Mouse (Mus musculus) right cerebral cortex, postnatal 36 days (tissue): ENCODE data around the gene AA986860.

Experiments
- DNase-seq, 2 experiments: peaks; one replicate each; pipeline ENCODE4 v3.0.0; 2022; ENCODE audit warnings: low spot score in 2 of 2, mixed read lengths in 1 of 2

AA986860 gene

DNA sequence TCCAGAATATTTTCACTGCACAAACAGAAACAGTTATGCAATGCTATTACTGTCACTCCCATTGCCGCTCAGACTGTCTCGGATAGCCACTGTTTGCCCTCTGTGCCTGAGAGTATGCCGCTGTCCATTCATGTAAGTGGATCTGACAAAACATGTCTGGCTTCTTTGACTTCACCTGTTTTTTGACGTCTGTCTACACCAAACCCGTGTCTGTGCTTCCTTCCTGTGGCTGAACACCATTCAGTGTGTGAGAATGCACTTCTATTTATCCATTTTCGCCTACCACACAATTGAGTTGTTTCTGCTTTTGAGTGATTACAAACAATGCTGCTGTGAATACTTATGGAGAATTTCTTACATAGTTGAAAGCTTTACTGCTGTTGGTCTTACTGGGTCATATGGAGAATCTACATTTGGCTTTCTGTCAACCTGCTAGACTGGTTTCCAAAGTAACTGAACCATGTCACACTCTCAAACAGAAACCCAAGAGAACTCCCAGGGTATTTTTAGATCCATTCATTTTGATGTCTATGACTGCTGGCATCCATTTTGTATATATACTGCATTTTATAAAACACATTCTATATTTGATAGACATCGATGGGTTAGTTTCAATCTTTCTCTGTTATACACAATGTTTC lies 44.0 kb downstream of the AA986860 start:
- DNase-seq = no peak

DNA sequence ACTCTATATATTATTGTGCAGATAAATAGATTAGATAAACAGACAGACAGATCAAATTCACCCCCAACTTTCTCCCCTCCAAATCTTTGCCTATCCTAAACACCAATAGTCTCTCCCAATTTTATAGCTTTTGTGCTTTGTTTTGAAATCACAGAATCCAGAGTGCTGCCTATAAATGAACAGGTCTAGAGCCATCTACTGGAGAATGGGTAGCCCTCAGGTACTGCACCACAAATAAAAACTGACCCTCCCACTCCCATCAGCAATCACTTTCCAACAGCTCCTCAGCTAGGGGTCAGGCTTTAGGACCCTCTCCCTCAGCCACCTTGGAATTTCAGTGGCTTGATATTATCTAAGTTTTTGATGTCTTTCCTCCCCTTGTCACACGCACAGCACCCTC lies 44.9 kb downstream of the AA986860 start:
- no peak for DNase-seq

DNA sequence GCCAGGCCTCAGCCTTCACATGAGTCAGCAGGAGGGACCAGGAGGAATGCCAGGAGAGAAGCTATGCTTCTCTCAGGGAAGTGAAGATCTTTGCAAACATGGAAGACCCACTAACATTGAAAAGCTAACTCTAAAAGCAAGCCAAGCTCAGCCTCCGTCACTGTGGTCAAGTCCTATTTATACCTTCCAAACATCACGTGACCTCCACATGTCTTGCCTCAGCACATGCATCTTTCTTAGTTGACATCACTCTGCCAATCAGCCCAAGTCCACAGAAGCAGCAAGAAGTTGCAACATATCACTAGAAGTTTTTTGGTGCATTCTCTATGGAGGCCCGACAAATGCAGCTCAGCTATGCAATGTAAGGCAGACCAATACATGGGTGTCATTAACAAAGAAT lies 48.1 kb downstream of the AA986860 start:
- no peak for DNase-seq

DNA sequence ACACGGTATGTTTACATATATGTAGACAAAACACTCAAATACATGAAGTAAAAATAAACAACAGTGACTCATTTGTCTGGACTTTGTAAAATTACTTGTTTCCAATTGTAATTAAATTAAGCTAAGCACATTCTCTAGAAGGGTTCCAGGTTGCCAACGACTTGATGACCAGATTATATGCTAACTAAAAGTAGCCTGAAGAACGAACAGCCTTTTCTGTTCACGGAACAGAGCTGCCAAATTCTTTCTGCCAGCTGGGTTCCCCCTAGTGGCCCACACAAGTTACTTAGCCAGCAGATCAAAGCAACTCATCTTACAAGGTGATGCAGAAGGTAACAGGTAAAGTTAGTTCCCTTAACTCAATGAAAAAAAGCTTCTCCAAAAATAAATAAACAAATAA lies 52.3 kb downstream of the AA986860 start:
- DNase-seq = peak in 1 of 2 experiments; percentile 7

DNA sequence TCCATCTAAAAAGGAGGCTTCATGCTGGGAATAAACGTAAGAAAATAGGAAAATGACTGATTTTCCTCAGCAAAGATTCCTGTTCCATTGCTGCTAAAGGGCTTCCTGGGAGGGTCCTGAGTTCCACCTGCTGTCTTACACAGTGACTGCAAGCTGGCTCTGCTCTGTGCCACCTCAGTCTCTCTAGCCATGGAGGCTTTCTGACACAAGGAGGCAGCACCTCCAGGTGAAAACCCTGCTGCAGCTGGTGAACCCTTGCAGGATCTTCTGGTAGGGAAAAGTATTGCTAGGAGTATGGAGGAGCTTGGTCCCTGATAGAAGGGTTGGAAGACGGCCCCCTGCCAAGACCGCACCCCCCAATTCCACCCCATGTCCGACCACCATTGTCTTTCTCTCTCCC lies 55.2 kb downstream of the AA986860 start:
- no peak for DNase-seq

DNA sequence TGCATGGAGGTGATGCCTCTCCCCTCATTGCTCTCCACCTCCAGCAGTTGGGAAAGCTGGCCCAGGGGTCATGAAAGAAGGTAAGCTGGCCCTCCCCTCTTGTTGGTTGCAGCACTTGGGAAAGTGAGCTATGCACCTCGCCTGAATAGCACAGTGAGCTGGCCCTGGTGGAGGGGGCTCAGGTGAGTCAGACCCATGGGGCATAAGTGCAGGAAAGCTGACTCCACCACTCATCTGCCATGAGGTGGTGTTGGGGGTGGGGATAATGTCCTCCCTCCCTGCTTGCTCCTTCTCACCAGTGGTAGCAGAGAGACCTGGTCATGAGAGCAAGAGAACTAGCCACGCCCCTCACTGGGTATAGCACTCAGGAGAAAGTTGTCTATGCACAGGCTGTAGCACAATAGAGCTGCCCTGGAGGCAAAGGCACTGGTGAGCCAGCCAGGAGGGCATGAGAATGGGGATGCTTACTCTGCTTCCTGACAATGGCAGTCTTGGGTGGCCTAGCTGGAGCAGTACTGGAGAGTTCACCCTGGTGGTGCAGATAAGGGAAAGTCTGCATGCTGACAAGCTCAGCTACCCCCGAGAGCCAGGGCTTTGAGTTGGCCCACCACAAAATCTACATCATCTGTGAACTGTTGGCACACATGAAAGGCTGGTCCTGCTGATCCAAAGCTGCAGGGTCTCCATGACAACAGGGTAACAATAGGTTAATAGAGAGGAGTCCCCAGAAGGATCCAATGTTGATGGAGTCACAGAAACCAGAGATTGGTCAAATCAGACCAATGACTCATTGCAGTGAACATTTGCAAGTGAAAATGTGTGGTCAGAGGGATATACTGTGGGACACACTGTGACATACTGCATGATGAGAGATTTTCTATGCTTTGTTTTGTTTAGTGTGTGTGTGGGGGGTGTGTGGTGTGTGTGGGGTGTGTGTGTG lies 58.0 kb downstream of the AA986860 start:
- DNase-seq = no peak
